Mouse (Mus musculus): ENCODE data around the gene Ryr2.

DNA sequence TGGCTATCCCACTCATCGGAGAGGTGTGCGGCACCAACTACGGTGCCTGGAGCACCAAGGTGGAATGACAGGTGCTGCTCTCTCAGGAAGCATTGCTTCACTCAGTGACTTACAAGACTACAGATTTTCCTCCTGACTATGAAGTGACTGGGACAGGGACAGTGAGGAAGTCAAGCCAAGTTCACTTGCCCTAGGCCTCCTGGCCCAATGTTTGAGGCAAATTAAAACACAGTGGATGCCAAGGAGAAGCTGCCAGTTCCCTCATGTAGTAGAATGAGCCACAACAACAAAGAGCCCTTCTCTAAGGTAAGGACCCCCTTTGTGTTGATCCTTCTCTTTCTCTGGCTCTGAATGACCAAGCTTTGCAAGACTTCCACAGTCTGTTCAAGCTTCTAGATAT lies 121.7 kb downstream of the Ryr2 start:
- TF ChIP-seq CTCF (IDR thresholded peaks at IDR 0.05; ENCODE audit: low read depth, low read length) (no peak), TAL1 (conservative IDR thresholded peaks at IDR 0.05; ENCODE audit: low read depth, low read length) (no peak), GATA1 (IDR thresholded peaks at IDR 0.05; ENCODE audit: borderline replicate concordance, low read length) (no peak)

All from G1E (cell line).